Mouse (Mus musculus): ENCODE measurements around the gene Pcolce2. TPM values are rescaled to one million over a fixed set of nuclear protein-coding genes. Genes with fewer than 3 reads are reported as not detected.

The Pcolce2 gene
- total RNA-seq, 4 experiments from 2014 or later = 3.2 to 7.3 (median 5.4) TPM

DNA sequence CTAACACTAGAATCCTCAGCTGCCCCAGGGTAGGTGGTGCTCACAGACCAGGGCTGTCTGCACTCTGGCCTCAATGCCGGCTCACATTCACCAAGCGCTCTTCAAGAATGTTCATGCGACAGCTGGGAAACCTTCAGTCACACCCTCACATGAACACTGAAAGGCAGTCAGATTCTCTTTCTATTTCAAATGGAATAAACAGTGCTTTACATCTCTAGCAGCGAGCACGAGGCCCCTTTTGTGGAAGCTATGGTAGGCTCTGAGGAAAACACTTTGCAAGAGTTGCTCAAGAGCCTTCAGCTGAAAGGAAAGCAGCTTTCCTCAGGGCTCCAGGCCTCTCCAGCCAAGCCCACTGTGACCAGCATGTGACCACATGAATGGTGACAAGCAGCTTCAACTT is 68.0 kb downstream of the Pcolce2 start:
- no peak for DNase-seq (ENCODE audit: low spot score in 2 of 2)

DNA sequence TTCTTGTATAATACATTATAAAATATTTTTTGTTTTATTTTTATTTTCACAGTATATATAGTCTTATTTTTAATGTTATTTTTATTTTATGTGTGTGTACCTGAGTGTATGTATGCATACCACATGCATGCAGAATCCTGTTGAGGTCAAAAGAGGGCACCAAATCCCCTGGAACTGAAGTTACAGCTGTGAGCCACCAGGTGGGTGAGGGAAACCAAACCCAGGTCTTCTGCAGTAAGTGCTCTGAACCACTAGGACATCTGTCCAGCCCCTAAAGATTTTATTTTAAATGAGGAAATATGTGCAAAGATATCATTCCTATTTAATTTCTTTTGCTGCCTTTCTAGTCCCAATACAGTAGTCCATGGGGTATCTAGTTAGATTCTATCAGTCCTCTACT is 71.5 kb downstream of the Pcolce2 start:
- DNase-seq (ENCODE audit: low spot score in 2 of 2) = no peak

DNA sequence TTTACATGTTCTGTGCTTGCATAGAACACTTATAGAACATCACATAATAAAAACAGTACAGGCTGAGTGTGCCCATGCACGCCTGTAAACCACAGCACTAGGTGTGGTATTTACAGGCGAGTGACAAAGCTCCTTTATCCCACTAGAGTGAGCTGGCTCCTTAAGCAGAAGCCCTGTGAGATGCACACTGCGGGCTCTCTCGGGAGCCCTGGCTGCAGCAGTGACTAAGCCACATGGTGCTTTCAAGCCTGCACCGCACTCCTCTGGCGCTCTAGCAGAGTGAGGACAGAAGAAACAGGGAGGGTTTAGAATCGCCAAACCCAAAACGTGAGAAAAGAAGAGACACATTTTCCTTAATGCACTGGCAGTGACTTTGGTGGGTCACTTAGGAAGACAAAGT is 75.2 kb downstream of the Pcolce2 start:
- DNase-seq (ENCODE audit: low spot score in 2 of 2) = no peak

DNA sequence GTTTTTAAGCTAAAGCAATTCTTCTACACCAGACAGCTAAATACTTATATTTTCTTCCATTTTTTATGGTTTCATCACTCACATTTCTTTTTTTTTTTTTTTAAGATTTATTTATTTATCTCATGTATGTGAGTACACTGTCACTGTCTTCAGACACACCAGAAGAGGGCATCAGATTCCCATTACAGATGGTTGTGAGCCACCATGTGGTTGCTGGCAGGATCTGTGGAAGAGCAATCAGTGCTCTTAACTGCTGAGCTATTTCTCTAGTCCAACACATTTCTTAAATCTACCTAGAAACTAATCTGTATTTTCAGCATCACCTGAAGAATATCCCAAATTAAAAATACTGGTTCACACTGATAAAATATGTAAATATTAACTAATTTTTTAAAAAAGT is 98.8 kb downstream of the Pcolce2 start:
- no peak for DNase-seq (ENCODE audit: low spot score in 2 of 2)

DNA sequence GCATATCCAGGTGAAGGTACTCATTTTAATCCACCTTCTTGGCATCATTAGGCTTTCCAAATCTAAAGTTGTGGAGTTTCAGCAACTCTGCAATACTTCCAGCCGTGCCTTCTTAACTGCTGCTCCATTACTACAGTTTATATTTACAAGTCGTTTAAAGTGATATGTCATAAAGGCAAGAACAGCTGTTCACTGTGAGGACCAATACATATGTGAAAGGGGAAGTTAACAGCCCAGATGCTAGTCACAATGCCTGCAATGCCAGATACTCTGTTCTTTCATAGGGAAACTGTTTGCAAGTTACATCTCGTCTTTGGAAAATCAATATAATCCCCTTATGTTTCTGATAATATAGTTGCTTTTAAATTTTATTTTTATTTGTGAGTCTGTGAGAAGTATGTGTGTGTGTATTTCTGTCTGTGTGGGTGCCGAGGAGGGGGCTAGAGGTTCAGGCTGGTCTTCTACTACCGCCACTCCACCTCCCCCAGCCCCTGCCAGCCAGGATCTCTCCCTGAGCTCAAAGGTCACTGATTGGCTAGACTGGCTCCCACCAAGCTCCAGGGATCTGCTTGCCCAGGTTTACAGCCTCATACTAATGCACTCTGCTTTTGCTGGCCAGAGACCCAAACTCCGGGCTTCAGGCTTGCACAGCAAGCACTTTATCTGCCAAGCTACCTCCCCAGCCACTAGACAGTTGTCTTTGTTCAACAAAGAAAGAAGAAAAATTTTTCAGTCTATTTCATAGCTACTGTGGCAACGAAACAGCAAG is 107.6 kb downstream of the Pcolce2 start:
- no peak for DNase-seq (ENCODE audit: low spot score in 2 of 2)

DNA sequence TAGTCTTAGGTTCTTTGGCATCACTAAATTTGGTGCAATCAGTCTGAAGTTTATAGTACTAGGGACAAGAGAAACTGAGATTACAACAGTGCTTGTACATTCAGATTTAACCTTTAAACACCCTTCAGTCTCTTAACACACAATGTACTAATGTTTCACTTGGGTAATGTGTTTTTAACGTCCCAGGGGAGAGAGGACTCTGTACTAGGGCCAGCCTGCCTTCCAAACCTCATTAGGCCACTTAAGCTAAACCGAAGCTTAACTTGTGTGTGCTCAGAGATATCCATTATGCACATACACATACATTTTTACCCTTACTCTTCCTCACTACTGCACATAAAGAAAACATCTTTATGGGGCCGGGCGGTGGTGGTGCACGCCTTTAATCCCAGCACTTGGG is 109.9 kb downstream of the Pcolce2 start:
- DNase-seq (ENCODE audit: low spot score in 2 of 2) = no peak

Other genes starting within 250 kb of the Pcolce2 start
- gene Chst2, start 230.9 kb upstream of the Pcolce2 start, total RNA-seq (2022) = 10 to 100 TPM; 63.9 to 66.7 (median 66.2) TPM
- gene U2surp, start 125.6 kb upstream of the Pcolce2 start, total RNA-seq (2022) = 10 to 100 TPM; 66.3 to 80.7 (median 70.4) TPM
- gene Paqr9, start 77.9 kb upstream of the Pcolce2 start, total RNA-seq (2022) = 10 to 100 TPM; 28.2 to 32.0 (median 29.1) TPM
- 10 to 100 TPM; 40.8 to 46.5 (median 42.6) TPM for gene Trpc1, start 112.8 kb downstream of the Pcolce2 start, total RNA-seq (2022)
- 10 to 100 TPM; 16.0 to 19.6 (median 16.9) TPM for gene Pls1, start 207.7 kb downstream of the Pcolce2 start, total RNA-seq (2022)
- gene Atr, start 220.0 kb downstream of the Pcolce2 start, total RNA-seq (2022) = 10 to 100 TPM; 11.8 to 13.8 (median 13.0) TPM